Mouse (Mus musculus) CH12.LX (cell line): ENCODE results near the gene Rnf213. TPM values are rescaled to one million over a fixed set of nuclear protein-coding genes. Genes with fewer than 3 reads are reported as not detected.

Experiments used
- DNase-seq: peaks from one replicate; pipeline ENCODE4 v3.0.0-alpha.2; 2013; ENCODE audit errors: extremely low read depth
- H3K27ac ChIP-seq: 2 replicates; pipeline ENCODE4 v1.5.1; 2012; ENCODE audit warnings: low read depth, mild to moderate bottlenecking, control low read depth, moderate library complexity; ENCODE audit not compliant: insufficient read depth
- H3K27me3 ChIP-seq: replicated peaks from 2 replicates; pipeline ENCODE3; 2012; ENCODE audit warnings: inconsistent platforms
- H3K36me3 ChIP-seq, 2 experiments: replicated peaks in 1 of 2; 2 replicates each; pipeline versions ENCODE3 to v1.6.1; 2012; ENCODE audit warnings: inconsistent platforms in 1 of 2, low read length in 1 of 2, mild to moderate bottlenecking in 1 of 2, mixed read lengths in 1 of 2, moderate library complexity in 1 of 2; ENCODE audit not compliant: control insufficient read depth in 1 of 2, insufficient read depth in 1 of 2
- H3K4me1 ChIP-seq, 2 experiments: 2 replicates each; pipeline ENCODE4 v1.6.1; 2012; ENCODE audit warnings: inconsistent platforms in 1 of 2, moderate library complexity in 1 of 2; ENCODE audit not compliant: insufficient read depth in 2 of 2, control insufficient read depth in 1 of 2
- H3K4me2 ChIP-seq: 2 replicates; pipeline ENCODE4 v1.6.1; 2012; ENCODE audit warnings: low read depth, mild to moderate bottlenecking, control low read depth; ENCODE audit not compliant: poor library complexity, insufficient read depth, severe bottlenecking
- H3K4me3 ChIP-seq, 3 experiments: fragments of 150-350 bp in 1 of 3; sonication (generic) in 1 of 3; replicated peaks in 1 of 3; 2 replicates each; pipeline versions ENCODE3 to v1.5.1; 2011 to 2012; ENCODE audit warnings: low read depth in 2 of 3, low read length in 2 of 3, mild to moderate bottlenecking in 2 of 3, moderate library complexity in 2 of 3, control low read depth in 1 of 3, improper control_type of control experiment in 1 of 3, inconsistent platforms in 1 of 3, mixed read lengths in 1 of 3; ENCODE audit not compliant: poor library complexity in 1 of 3
- H3K79me2 ChIP-seq: replicated peaks from 2 replicates; pipeline ENCODE4 v1.6.1; 2012; ENCODE audit warnings: mild to moderate bottlenecking, moderate library complexity; ENCODE audit not compliant: control insufficient read depth, poor library complexity, insufficient read depth, severe bottlenecking; ENCODE audit errors: extremely low read depth
- H3K9ac ChIP-seq: 2 replicates; pipeline ENCODE4 v1.6.1; 2012; ENCODE audit warnings: low read depth, mild to moderate bottlenecking, control low read depth, moderate library complexity; ENCODE audit not compliant: insufficient read depth
- H3K9me3 ChIP-seq: replicated peaks from 2 replicates; pipeline ENCODE3; 2012; ENCODE audit warnings: low read length, inconsistent platforms, mixed read lengths
- BHLHE40 ChIP-seq: IDR thresholded peaks from 2 replicates; pipeline ENCODE4 v1.6.1; 2011; ENCODE audit warnings: mild to moderate bottlenecking, low read depth, low read length, improper control_type of control experiment
- CHD1 ChIP-seq: IDR thresholded peaks from 2 replicates; pipeline ENCODE4 v1.6.1; 2012; ENCODE audit warnings: low read depth, low read length, improper control_type of control experiment, inconsistent platforms
- CHD2 ChIP-seq: IDR thresholded peaks from 2 replicates; pipeline ENCODE4 v1.6.1; 2011; ENCODE audit warnings: low read length, improper control_type of control experiment
- CTCF ChIP-seq, 2 experiments: IDR thresholded peaks in 1 of 2; conservative IDR thresholded peaks in 1 of 2; 2 replicates each; pipeline ENCODE4 v1.5.1; 2011 to 2012; ENCODE audit warnings: low read depth in 2 of 2, low read length in 2 of 2, improper control_type of control experiment in 1 of 2, inconsistent platforms in 1 of 2, mild to moderate bottlenecking in 1 of 2, moderate library complexity in 1 of 2
- E2F4 ChIP-seq: IDR thresholded peaks from 2 replicates; pipeline ENCODE4 v1.6.1; 2011; ENCODE audit warnings: low read depth, low read length, improper control_type of control experiment; ENCODE audit not compliant: insufficient replicate concordance
- EP300 ChIP-seq: IDR thresholded peaks from 2 replicates; pipeline ENCODE4 v1.6.1; 2011; ENCODE audit warnings: low read length, improper control_type of control experiment
- GABPA ChIP-seq: IDR thresholded peaks from 2 replicates; pipeline ENCODE4 v1.6.1; 2012; ENCODE audit warnings: low read depth, low read length, improper control_type of control experiment, inconsistent platforms; ENCODE audit not compliant: insufficient replicate concordance
- HCFC1 ChIP-seq: IDR thresholded peaks from 2 replicates; pipeline ENCODE4 v1.6.1; 2012; ENCODE audit warnings: low read depth, mild to moderate bottlenecking, inconsistent platforms, low read length, improper control_type of control experiment
- IRF4 ChIP-seq: IDR thresholded peaks from 2 replicates; pipeline ENCODE4 v1.6.1; 2014; ENCODE audit warnings: low read depth, mild to moderate bottlenecking, inconsistent platforms, low read length, improper control_type of control experiment
- JUN ChIP-seq: IDR thresholded peaks from 2 replicates; pipeline ENCODE4 v1.6.1; 2011; ENCODE audit warnings: low read depth, mild to moderate bottlenecking, low read length, improper control_type of control experiment, moderate library complexity; ENCODE audit not compliant: insufficient read depth
- JUND ChIP-seq: conservative IDR thresholded peaks from 2 replicates; pipeline ENCODE4 v1.6.1; 2011; ENCODE audit warnings: low read depth, low read length, improper control_type of control experiment
- KAT2A ChIP-seq: IDR thresholded peaks from 2 replicates; pipeline ENCODE4 v1.6.1; 2012; ENCODE audit warnings: low read length, improper control_type of control experiment, inconsistent platforms; ENCODE audit not compliant: insufficient replicate concordance
- MAFK ChIP-seq: IDR thresholded peaks from 2 replicates; pipeline ENCODE4 v1.6.1; 2011; ENCODE audit warnings: low read length, improper control_type of control experiment; ENCODE audit not compliant: insufficient replicate concordance
- MAX ChIP-seq: IDR thresholded peaks from 2 replicates; pipeline ENCODE4 v1.6.1; 2011; ENCODE audit warnings: low read length, improper control_type of control experiment
- MAZ ChIP-seq: IDR thresholded peaks from 2 replicates; pipeline ENCODE4 v1.6.1; 2012; ENCODE audit warnings: low read depth, mild to moderate bottlenecking, inconsistent platforms, low read length, improper control_type of control experiment, moderate library complexity
- MEF2A ChIP-seq: IDR thresholded peaks from 2 replicates; pipeline ENCODE4 v1.6.1; 2014; ENCODE audit warnings: low read depth, mild to moderate bottlenecking, inconsistent platforms, low read length, improper control_type of control experiment, borderline replicate concordance
- MXI1 ChIP-seq: IDR thresholded peaks from 2 replicates; pipeline ENCODE4 v1.6.1; 2011; ENCODE audit warnings: mild to moderate bottlenecking, low read depth, low read length, improper control_type of control experiment
- MYC ChIP-seq: IDR thresholded peaks from 2 replicates; pipeline ENCODE4 v1.6.1; 2011; ENCODE audit warnings: low read depth, mild to moderate bottlenecking, improper control_type of control experiment, low read length
- NELFE ChIP-seq: IDR thresholded peaks from 2 replicates; pipeline ENCODE4 v1.6.1; 2011; ENCODE audit warnings: low read depth, low read length, improper control_type of control experiment
- NRF1 ChIP-seq: IDR thresholded peaks from 2 replicates; pipeline ENCODE4 v1.6.1; 2014; ENCODE audit warnings: low read depth, mild to moderate bottlenecking, inconsistent platforms, low read length, improper control_type of control experiment, moderate library complexity
- POLR2AphosphoS2 ChIP-seq: IDR thresholded peaks from 2 replicates; pipeline ENCODE4 v1.6.1; 2011; ENCODE audit warnings: low read depth, low read length, improper control_type of control experiment
- RAD21 ChIP-seq: IDR thresholded peaks from 2 replicates; pipeline ENCODE4 v1.6.1; 2011; ENCODE audit warnings: low read depth, mild to moderate bottlenecking, low read length, improper control_type of control experiment, moderate library complexity
- RCOR1 ChIP-seq: conservative IDR thresholded peaks from 2 replicates; pipeline ENCODE4 v1.6.1; 2012; ENCODE audit warnings: low read depth, mild to moderate bottlenecking, inconsistent platforms, low read length, improper control_type of control experiment
- SIN3A ChIP-seq: IDR thresholded peaks from 2 replicates; pipeline ENCODE4 v1.6.1; 2012; ENCODE audit warnings: low read length, improper control_type of control experiment, inconsistent platforms
- SMC3 ChIP-seq: IDR thresholded peaks from 2 replicates; pipeline ENCODE4 v1.6.1; 2011; ENCODE audit warnings: low read depth, low read length, improper control_type of control experiment
- TBP ChIP-seq: conservative IDR thresholded peaks from 2 replicates; pipeline ENCODE4 v1.6.1; 2011; ENCODE audit warnings: low read depth, low read length, improper control_type of control experiment
- TCF12 ChIP-seq: IDR thresholded peaks from 2 replicates; pipeline ENCODE4 v1.6.1; 2014; ENCODE audit warnings: low read depth, mild to moderate bottlenecking, inconsistent platforms, low read length, improper control_type of control experiment
- UBTF ChIP-seq: IDR thresholded peaks from 2 replicates; pipeline ENCODE4 v1.6.1; 2012; ENCODE audit warnings: low read depth, mild to moderate bottlenecking, inconsistent platforms, low read length, improper control_type of control experiment, moderate library complexity
- USF1 ChIP-seq: IDR thresholded peaks from 2 replicates; pipeline ENCODE4 v1.6.1; 2014; ENCODE audit warnings: low read depth, mild to moderate bottlenecking, inconsistent platforms, low read length, improper control_type of control experiment
- USF2 ChIP-seq: conservative IDR thresholded peaks from 2 replicates; pipeline ENCODE4 v1.6.1; 2011; ENCODE audit warnings: low read depth, low read length, improper control_type of control experiment
- ZC3H11A ChIP-seq: IDR thresholded peaks from 2 replicates; pipeline ENCODE4 v1.6.1; 2012; ENCODE audit warnings: low read depth, mild to moderate bottlenecking, inconsistent platforms, low read length, improper control_type of control experiment
- ZKSCAN1 ChIP-seq: IDR thresholded peaks from 2 replicates; pipeline ENCODE4 v1.6.1; 2012; ENCODE audit warnings: low read depth, inconsistent platforms, low read length, improper control_type of control experiment, borderline replicate concordance
- ZMIZ1 ChIP-seq: IDR thresholded peaks from 2 replicates; pipeline ENCODE4 v1.6.1; 2012; ENCODE audit warnings: low read depth, mild to moderate bottlenecking, inconsistent platforms, low read length, improper control_type of control experiment
- ZNF384 ChIP-seq: IDR thresholded peaks from 2 replicates; pipeline ENCODE4 v1.6.1; 2012; ENCODE audit warnings: low read depth, low read length, improper control_type of control experiment, inconsistent platforms
- dilution Hi-C: fragments of 300-500 bp; cut with MboI; formaldehyde crosslinking; loops from 2 replicates; pipeline ENCODE4 v1.14.3; 2020; ENCODE audit warnings: low sequenced_read_pairs; ENCODE audit not compliant: extremely low pct_unique_long_range_greater_than_20kb, extremely low pct_ligation_motif_present
- in situ Hi-C: fragments of 300-500 bp; cut with MboI; formaldehyde crosslinking; loops from 3 replicates; pipeline ENCODE4 v1.14.3; 2019; ENCODE audit warnings: low sequenced_read_pairs, low pct_ligation_motif_present, low pct_unique_long_range_greater_than_20kb, mixed read lengths
- polyA plus RNA-seq: library from polyadenylated mRNA; unstranded; fragments of >175 nt; gene quantifications from 2 replicates; pipeline ENCODE4 v1.2.1, GENCODE M21; 2012; ENCODE audit warnings: low read depth; ENCODE audit not compliant: insufficient read length
- total RNA-seq, 2 experiments: library from RNA; depleted of rRNA; stranded (reverse); fragments of 300-350 nt in 1 of 2; fragments of >200 nt in 1 of 2; gene quantifications; 2 replicates each; pipeline ENCODE4 v1.2.3; 2012 to 2014

Rnf213 gene
- total and polyA plus RNA-seq, 3 experiments: 4.2 to 23.2 (median 11.2) TPM

GRCm38 (mm10) chr11:119363534-119364145 is 29.3 kb upstream of the Rnf213 start:
- DNase-seq: peak; percentile 82
- no peak for TF ChIP-seq USF1
- TF ChIP-seq BHLHE40: peak; percentile 16; the same call in 1 of the 2 replicates
- TF ChIP-seq MYC: 0 out of 2 replicates have a peak, but pooled peaks have one; percentile 37
- peak; percentile 35; the same call in 1 of the 2 replicates for TF ChIP-seq IRF4
- no peak for TF ChIP-seq POLR2AphosphoS2
- no peak for TF ChIP-seq EP300
- no peak for TF ChIP-seq ZKSCAN1
- TF ChIP-seq CTCF (conservative IDR thresholded peaks at IDR 0.05 in 1 of 2, IDR thresholded peaks at IDR 0.05 in 1 of 2; ENCODE audit: low read depth in 2 of 2, low read length in 2 of 2): peak; percentile 87 to 97
- no peak for TF ChIP-seq MAFK
- TF ChIP-seq RCOR1: no peak
- TF ChIP-seq SMC3: peak; percentile 94
- TF ChIP-seq JUN: no peak
- TF ChIP-seq NELFE: peak; percentile 52; the same call in 1 of the 2 replicates
- no peak for TF ChIP-seq ZNF384
- TF ChIP-seq TCF12: no peak
- TF ChIP-seq USF2: no peak
- TF ChIP-seq E2F4: no peak
- TF ChIP-seq JUND: no peak
- no peak for TF ChIP-seq HCFC1
- no peak for TF ChIP-seq MXI1
- TF ChIP-seq GABPA: no peak
- no peak for TF ChIP-seq CHD1
- TF ChIP-seq SIN3A: no peak
- TF ChIP-seq CHD2: no peak
- no peak for TF ChIP-seq KAT2A
- no peak for TF ChIP-seq TBP
- TF ChIP-seq MEF2A: no peak
- TF ChIP-seq RAD21: peak; percentile 47
- TF ChIP-seq MAX: peak; percentile 62; the same call in 1 of the 2 replicates
- TF ChIP-seq UBTF: no peak
- no peak for TF ChIP-seq NRF1
- TF ChIP-seq ZMIZ1: no peak
- peak; percentile 86; the same call in 1 of the 2 replicates for TF ChIP-seq MAZ
- TF ChIP-seq ZC3H11A: peak; percentile 39; the same call in 1 of the 2 replicates
- TF ChIP-seq, all 38 proteins: peak for 10
- Histone ChIP-seq H3K9me3 (peaks cover 7% of the 10 kb centered on the region), H3K4me2 (no peak overlapping the region), H3K4me3 (no peak overlapping the region), H3K27me3 (no peaks in the 10 kb centered on the region), H3K4me1 (peaks cover 0 to 3% of the 10 kb centered on the region in 2 experiments; a peak in 3 of 4 replicates), H3K27ac (no peak overlapping the region), H3K79me2 (no peaks in the 10 kb centered on the region), H3K36me3 (peaks cover 15 to 47% of the 10 kb centered on the region in 2 experiments), H3K9ac (no peak overlapping the region)
- dilution Hi-C loops: no loop called here
- in situ Hi-C loops: no loop called here
